Mouse (Mus musculus): ENCODE measurements at regions not wholly inside any gene's neighbourhood (a gene's known extent, or its start where the extent isn't known, plus 50 kb on each side); places are given as distances from the start of the nearest gene placed in this dataset.

- TF ChIP-seq CTCF (IDR thresholded peaks at IDR 0.05), result no peak
- no peak for TF ChIP-seq EP300 (IDR thresholded peaks at IDR 0.05)
Observed at GRCm38 (mm10) chr3:37817434-37817805, 93.1 kb upstream of the Gm5148 start.
